Mouse (Mus musculus) limb, embryonic 14.5 days (tissue): ENCODE measurements around the gene Hoxa1. TPM values are rescaled to one million over a fixed set of nuclear protein-coding genes. Genes with fewer than 3 reads are reported as not detected.

Experiments
- ATAC-seq: fragments of 200-750 bp; cut with Nextera tagmentation; 2 replicates; pipeline ENCODE4 v1.8.0; 2017; ENCODE audit warnings: low read depth, moderate number of reproducible peaks, moderate TSS enrichment; ENCODE audit not compliant: low FRiP score
- DNase-seq: peaks from one replicate; pipeline ENCODE4 v3.0.0-alpha.2; 2015; ENCODE audit warnings: low spot score
- H3K27ac ChIP-seq: fragments of 300-500 bp; sonication (generic); replicated peaks from 2 replicates; pipeline ENCODE4 v1.5.1; 2014; ENCODE audit warnings: low read depth, mild to moderate bottlenecking, low read length, moderate library complexity, mixed read lengths
- H3K27me3 ChIP-seq: fragments of 300-500 bp; sonication (generic); 2 replicates; pipeline ENCODE4 v1.6.1; 2014; ENCODE audit warnings: low read length, mixed read lengths; ENCODE audit not compliant: control insufficient read depth, insufficient read depth
- H3K36me3 ChIP-seq: fragments of 300-500 bp; sonication (generic); 2 replicates; pipeline ENCODE4 v1.6.1; 2014; ENCODE audit warnings: mild to moderate bottlenecking, low read length, moderate library complexity, mixed read lengths; ENCODE audit not compliant: control insufficient read depth, insufficient read depth
- H3K4me1 ChIP-seq: fragments of 300-500 bp; sonication (generic); 2 replicates; pipeline ENCODE4 v1.6.1; 2014; ENCODE audit warnings: antibody characterized with exemption, low read length, mixed read lengths; ENCODE audit not compliant: control insufficient read depth, insufficient read depth
- H3K4me2 ChIP-seq: fragments of 300-500 bp; sonication (generic); replicated peaks from 2 replicates; pipeline ENCODE4 v1.6.1; 2014; ENCODE audit warnings: low read depth, mild to moderate bottlenecking, low read length, moderate library complexity; ENCODE audit not compliant: severe bottlenecking
- H3K4me3 ChIP-seq: fragments of 300-500 bp; sonication (generic); replicated peaks from 2 replicates; pipeline ENCODE4 v1.5.1; 2014; ENCODE audit warnings: low read length
- H3K9ac ChIP-seq: fragments of 300-500 bp; sonication (generic); 2 replicates; pipeline ENCODE4 v1.6.1; 2014; ENCODE audit warnings: mild to moderate bottlenecking, low read depth, low read length, moderate library complexity; ENCODE audit not compliant: severe bottlenecking
- H3K9me3 ChIP-seq: fragments of 300-500 bp; sonication (generic); 2 replicates; pipeline ENCODE4 v1.6.1; 2016; ENCODE audit warnings: low read length; ENCODE audit not compliant: control insufficient read depth
- POLR2A ChIP-seq: fragments of 200-500 bp; IDR thresholded peaks from 2 replicates; pipeline ENCODE4 v1.8.0; 2012; ENCODE audit warnings: inconsistent platforms, mild to moderate bottlenecking, moderate library complexity, borderline replicate concordance; ENCODE audit not compliant: insufficient read depth, insufficient read length; ENCODE audit errors: extremely low read depth
- WGBS: fragments of 180-500 bp; shearing (Covaris S2); extraction: QIAGEN DNeasy Blood & Tissue Kit; methylation state at CpG from one replicate; pipeline ENCODE4 v1.1.7; 2014; 5-methylcytosine and 5-hydroxymethylcytosine counted together
- polyA plus RNA-seq, 2 experiments: library from polyadenylated mRNA; depleted of rRNA in 1 of 2; stranded (reverse) in 1 of 2; unstranded in 1 of 2; fragments of >200 nt; fragmentation: Nextera tagmentation in 1 of 2; extraction: Ambion mirVana in 1 of 2; gene quantifications; 2 replicates each; pipeline versions ENCODE4 v1.2.1 to v1.2.3; 2012 to 2014

Gene Hoxa1
- polyA plus RNA-seq, 2 experiments: 1.6 to 1.7 TPM

DNA sequence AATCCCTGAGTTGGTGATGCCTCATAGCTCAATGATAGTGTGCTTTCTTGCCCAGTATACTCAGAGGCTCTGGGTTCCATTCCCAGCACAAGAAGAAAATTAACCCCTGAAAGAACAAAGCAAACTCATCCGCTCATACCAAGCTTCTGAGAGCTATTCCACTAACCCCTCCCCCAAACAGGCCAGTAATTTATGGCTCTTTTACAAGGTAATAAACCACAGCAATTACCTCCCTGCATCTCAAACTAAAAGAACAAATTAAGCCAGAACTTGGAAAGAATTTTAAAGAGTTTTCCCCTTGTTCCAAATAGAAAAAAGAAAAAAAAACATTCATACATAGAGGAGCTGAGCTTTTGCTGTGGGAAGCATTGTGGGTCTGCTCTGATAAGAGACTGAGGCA, 24.7 kb upstream of the Hoxa1 start:
- Histone ChIP-seq H3K36me3 (peaks cover 17% of the 10 kb centered on the region), H3K4me1 (peaks cover 25% of the 10 kb centered on the region), H3K4me2 (no peak overlapping the region), H3K27ac (no peak overlapping the region), H3K27me3 (peaks cover 53% of the 10 kb centered on the region), H3K9me3 (no peaks in the 10 kb centered on the region), H3K9ac (no peak overlapping the region), H3K4me3 (no peak overlapping the region)
- ATAC-seq (no peak), DNase-seq (no peak)
- 58% methylated on average over 1 of the region's 1 CpGs for WGBS
- TF ChIP-seq POLR2A: no peak

DNA sequence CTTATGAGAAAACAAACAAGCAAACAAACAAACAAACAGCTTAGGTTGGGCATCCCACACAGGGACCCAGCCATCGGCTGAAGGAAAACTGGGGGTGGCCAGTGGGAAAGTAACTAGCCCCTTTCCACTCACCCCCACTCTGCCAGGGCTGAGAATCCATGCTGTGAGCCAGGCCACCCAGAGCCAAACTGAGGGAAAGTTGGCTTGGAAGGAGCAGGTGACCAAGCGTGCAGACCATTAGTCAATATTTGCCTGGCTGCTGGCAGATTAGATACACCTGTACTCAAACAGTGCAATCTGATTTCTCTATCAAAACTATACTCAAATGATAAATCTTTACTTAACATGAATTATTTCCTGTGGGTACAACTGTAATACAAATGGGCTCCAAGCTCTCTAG, 23.9 kb upstream of the Hoxa1 start:
- H3K27me3 ChIP-seq: peaks cover 56% of the 10 kb centered on the region
- H3K27ac ChIP-seq: no peak overlapping the region
- 47% methylated on average over 2 of the region's 2 CpGs for WGBS
- H3K4me1 ChIP-seq: peaks cover 32% of the 10 kb centered on the region
- no peak for DNase-seq
- no peak overlapping the region for H3K9ac ChIP-seq
- TF ChIP-seq POLR2A: no peak
- H3K4me3 ChIP-seq: no peak overlapping the region
- H3K36me3 ChIP-seq: peaks cover 17% of the 10 kb centered on the region
- H3K4me2 ChIP-seq: no peak overlapping the region
- no peaks in the 10 kb centered on the region for H3K9me3 ChIP-seq
- ATAC-seq: no peak

DNA sequence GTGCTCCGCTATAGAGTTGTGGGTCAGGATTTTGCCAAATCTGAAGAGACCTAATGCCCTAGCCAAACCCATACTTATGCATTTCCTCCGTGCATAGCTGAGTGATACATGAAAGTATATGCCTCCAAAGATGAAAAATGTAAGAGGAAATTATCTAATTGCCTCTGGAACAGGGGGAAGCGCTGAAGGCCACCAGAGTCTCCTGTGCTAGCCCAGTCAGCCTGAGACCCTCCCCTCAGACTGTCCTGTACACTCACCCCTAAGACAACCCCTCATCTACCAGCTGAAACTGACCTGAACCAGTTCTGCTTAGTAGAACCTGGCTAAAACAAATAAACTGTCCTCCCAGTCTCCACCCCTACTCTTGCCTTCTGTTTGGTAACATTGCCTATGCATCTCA, 22.6 kb upstream of the Hoxa1 start:
- Histone ChIP-seq H3K36me3 (peaks cover 17% of the 10 kb centered on the region), H3K27ac (no peak overlapping the region), H3K4me3 (no peak overlapping the region), H3K4me1 (peaks cover 40% of the 10 kb centered on the region), H3K4me2 (no peak overlapping the region), H3K27me3 (peaks cover 54% of the 10 kb centered on the region), H3K9ac (no peak overlapping the region), H3K9me3 (no peaks in the 10 kb centered on the region)
- DNase-seq (no peak), ATAC-seq (no peak)
- WGBS: 55% methylated on average over 3 of the region's 3 CpGs
- TF ChIP-seq POLR2A: no peak

DNA sequence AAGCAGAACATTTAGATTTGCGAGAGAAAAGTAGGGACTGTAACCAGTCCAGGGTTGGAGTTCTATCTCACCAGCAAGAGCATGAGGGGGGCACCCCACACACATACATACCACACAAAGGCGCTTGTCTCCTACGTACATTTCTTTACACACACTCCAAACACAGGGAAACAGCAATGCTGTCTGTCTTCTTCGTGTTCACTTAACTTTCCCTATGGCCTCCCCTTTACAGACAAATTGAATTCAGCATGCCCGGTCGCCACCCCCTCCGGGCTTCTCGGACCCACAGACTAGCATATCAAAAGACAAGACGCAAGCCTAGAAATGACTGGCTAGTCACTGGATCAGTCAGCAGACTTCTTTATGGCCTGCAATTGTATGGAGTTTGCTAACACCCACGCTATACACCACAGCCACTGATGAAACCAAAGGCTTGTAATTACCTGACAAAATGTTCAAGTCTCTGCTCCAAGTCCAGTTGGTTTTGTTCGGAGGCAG, 22.1 kb upstream of the Hoxa1 start:
- DNase-seq (no peak), ATAC-seq (no peak)
- Histone ChIP-seq H3K4me2 (0 out of 2 replicates have a peak overlapping the region, but pooled peaks have one; percentile 0), H3K4me3 (no peak overlapping the region), H3K36me3 (peaks cover 17% of the 10 kb centered on the region), H3K4me1 (peaks cover 41% of the 10 kb centered on the region), H3K9ac (no peak overlapping the region), H3K27me3 (peaks cover 54% of the 10 kb centered on the region), H3K27ac (no peak overlapping the region), H3K9me3 (no peaks in the 10 kb centered on the region)
- TF ChIP-seq POLR2A: no peak
- WGBS: 37% methylated on average over 11 of the region's 11 CpGs

DNA sequence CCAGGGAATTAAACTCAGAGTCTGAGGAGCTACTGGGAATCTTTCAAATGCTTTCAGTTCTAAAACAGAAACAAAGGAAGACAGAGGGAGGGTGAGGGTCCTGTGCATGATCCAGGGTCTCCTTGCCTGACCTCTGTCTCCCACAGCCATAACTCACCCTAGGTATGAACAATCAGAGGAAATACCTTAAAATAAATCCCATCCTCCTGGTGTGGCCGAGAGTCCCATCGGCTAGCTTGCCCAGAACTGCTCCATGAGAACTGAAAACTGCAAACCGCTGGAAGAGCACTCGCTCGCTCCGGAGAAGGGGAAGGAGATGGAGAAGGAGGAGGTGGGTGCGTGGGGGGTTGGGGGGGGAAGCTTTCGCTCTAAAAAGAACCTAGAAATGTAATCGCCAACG, 21.6 kb upstream of the Hoxa1 start:
- Histone ChIP-seq H3K9me3 (no peaks in the 10 kb centered on the region), H3K4me1 (peaks cover 38% of the 10 kb centered on the region), H3K4me3 (no peak overlapping the region), H3K27me3 (peaks cover 58% of the 10 kb centered on the region), H3K4me2 (0 out of 2 replicates have a peak overlapping the region, but pooled peaks have one; percentile 0), H3K36me3 (peaks cover 17% of the 10 kb centered on the region), H3K9ac (no peak overlapping the region), H3K27ac (no peak overlapping the region)
- TF ChIP-seq POLR2A: no peak
- WGBS: 37% methylated on average over 10 of the region's 10 CpGs
- DNase-seq: no peak
- ATAC-seq: no peak
